Mouse (Mus musculus) adrenal gland, postnatal 10 days (tissue): Measurements from ENCODE around the gene Pmpca. TPM values are rescaled to one million over a fixed set of nuclear protein-coding genes. Genes with fewer than 3 reads are reported as not detected.

Source experiments
- DNase-seq: peaks from one replicate; pipeline ENCODE4 v3.0.0; 2021; ENCODE audit warnings: mixed read lengths
- long read RNA-seq, 2 experiments: library from polyadenylated mRNA; stranded (forward); transcript quantifications; one replicate each; pipeline ENCODE4 v2.0.0; 2021
- total RNA-seq, 2 experiments: library from RNA; stranded (reverse); gene quantifications; 2 replicates each; pipeline ENCODE4 v1.2.3; 2021

Gene Pmpca
- 100 to 1,000 TPM; 125 to 129 TPM for total RNA-seq
- long read RNA-seq, experiment 1, transcript Pmpca-201 (13 exons, 3,135 nt): major isoform, 139 of 192 reads
- long read RNA-seq, experiment 1, partial matches to known transcripts: 38 of 192 reads
- long read RNA-seq, experiment 1, other reads (novel, unspliced or antisense): 13 of 192 reads
- long read RNA-seq, experiment 2, transcript Pmpca-201 (13 exons, 3,135 nt): major isoform, 105 of 156 reads
- long read RNA-seq, experiment 2, partial matches to known transcripts: 26 of 156 reads
- long read RNA-seq, experiment 2, other reads (novel, unspliced or antisense): 22 of 156 reads

DNA sequence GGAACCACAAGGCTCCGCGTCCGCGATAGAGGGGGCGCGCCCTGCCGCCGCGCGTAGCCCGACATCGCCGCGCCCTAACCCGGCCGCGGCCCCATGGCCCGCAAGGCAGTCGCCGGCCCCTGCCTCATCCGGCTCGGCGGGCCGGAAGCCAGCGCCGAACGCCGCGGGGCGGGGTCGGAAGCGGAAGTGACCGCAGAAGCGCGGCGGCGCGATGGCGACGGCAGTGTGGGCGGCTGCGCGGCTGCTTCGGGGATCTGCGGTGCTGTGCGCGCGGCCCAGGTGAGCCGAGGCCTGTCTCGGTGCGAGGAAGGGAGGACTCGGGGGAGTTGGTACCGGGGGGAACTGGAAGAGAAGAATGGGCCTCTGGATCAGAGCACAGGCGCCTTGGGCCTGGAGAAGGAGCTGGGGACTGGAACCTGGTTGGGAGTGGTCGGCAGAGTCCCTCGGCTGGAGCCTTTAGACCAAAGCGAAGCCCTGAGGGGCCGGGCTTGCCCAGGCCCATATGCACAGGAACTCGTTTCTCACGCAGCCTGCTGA lies at the start of gene Pmpca, which contains the start of gene Entr1:
Pmpca (plus strand) TSS at position 186 of the 537 bp plus-strand sequence.
Entr1 (minus strand) TSS at position 163 of the 537 bp plus-strand sequence.
- peak; percentile 94 for DNase-seq

DNA sequence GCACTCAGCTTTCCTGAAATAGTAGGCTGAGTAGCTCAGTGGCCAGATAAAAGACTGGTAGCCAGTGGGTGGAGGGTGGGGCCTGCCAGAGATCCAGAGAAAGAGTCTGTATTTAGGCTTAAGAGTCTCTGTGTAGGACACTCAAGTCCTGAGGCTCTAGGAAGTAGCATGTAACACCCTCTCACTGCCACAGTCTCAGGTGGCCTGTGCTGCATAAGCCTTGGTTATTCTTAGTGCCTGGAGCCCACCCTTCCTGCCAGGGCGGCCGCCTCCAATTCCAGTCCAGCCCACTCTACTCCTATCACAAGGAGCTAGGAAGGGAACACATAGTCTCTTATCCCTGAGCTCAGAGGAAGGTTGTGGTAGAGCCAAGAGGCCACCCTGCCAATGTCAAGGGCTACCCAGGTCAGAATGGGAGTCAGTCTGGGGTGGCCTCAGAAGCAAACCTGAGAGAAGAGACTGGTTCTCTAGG lies 47.6 kb upstream of the Pmpca start:
- no peak for DNase-seq

GRCm38 (mm10) chr2:26342044-26342443 lies 47.1 kb upstream of the Pmpca start:
- DNase-seq: peak; percentile 68

DNA sequence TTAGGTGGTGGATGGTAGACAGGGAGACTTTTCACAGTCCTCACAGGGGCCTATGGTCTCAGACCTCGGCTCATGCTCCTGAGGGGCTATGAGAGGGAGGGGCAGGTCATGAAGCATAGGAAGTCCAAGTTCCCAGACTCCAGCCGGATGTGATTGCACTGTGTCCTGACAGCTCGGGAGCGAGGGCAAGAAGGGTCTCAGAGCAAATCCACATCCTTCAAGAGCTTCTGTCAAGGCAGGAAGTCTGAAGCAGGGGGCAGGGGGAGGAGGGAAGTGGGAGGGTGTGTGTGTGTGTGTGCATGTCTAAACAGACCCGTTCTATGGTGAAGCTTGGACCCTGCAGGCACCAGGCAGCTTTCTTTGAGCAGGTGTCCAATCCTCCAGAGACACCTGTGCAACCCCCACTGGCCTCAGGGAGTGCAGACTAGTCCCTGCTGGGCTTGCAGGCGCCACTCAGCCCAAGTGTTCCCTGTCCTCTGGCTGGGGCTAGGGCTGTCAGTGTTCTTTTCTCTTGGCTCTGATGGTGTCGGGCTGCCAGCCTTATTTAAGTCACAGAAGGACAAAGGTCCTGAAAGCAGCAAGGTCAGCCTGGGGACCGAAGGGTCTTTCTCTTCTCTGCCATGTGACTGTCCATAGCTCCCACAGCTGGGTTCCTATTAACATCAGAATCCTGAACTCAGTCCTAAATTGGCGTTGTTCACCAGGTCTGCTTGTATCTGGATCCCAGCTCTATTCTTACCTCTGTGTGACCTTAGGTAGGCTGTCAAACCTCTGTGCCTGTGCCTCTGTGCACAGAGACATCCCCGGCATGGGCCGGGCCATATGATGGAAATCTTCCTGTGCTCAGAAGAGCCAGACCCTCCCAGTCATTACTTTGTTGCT lies 46.3 kb upstream of the Pmpca start:
- no peak for DNase-seq

GRCm38 (mm10) chr2:26348241-26348640 lies 40.9 kb upstream of the Pmpca start:
- no peak for DNase-seq

GRCm38 (mm10) chr2:26351358-26352290 lies 37.5 kb upstream of the Pmpca start, which contains the start of gene Dnlz:
Dnlz (minus strand) TSS chr2:26352110.
- peak; percentile 96 for DNase-seq

- DNase-seq: peak; percentile 56
These were observed 36.7 kb upstream of the Pmpca start for GRCm38 (mm10) chr2:26352291-26352910.

DNA sequence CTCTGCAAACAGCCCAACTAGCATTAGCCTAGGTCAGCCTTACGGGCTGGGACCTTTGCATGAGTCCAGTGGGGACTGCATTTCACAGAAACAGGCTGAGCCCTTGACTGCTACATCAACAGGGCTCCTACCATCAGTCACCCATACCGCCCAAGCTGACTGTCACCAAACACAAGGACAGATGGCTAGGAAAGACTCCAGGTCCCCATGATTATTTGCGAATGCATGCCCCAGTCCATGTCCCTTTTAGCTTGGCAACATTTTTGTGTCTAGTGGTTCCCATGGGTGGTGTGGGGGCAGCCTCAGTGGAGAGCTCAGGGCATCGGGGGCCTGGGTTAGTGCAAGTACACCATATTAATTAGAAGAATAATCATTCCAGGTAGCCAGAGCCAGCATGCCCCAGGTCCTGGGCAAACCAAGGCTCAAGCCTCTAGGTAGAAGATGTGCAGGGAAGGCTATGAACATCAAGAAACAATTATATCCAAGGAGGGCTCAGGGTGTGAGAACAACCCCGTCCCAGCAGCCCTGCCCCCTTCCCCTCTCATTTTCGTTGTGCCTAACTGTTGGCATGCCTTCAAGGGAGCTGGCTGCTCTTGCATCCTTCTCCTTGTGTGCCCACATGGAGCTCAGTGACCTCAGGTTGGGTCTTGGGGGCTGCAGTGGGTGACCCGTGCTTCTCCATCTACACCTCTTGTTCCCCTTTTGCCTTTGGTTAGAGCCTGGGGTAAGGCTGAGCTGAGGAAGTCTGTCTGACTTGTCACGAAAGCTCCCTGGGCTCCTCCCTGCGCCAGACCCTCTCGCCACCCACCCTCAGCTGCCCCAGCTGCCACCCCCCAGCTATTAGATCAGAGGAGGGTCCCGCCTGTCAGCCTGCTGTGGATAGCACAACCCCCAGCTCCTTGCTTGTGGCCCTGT lies 35.8 kb upstream of the Pmpca start:
- DNase-seq: no peak

DNA sequence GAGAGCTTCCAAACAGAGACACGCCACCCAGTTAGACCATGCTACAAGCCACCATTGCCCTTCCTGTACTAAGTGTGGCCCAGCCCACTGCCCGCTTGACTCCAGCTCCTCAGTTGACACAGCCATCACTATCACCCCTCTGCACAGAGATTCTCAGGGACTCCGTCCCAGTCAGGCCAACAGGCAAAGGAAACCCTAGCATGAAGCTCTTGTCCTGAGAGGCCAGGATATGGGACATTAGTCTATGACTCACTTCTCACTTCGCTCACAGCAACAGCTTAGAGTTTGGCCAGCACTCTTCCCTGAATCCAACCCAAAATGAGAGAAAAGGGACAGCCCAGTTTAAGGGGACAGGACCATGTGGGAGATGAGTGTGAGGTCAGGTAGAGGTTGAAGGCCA lies 34.7 kb upstream of the Pmpca start:
- no peak for DNase-seq

- DNase-seq: no peak
These were observed 32.9 kb upstream of the Pmpca start for GRCm38 (mm10) chr2:26356231-26356630.

DNA sequence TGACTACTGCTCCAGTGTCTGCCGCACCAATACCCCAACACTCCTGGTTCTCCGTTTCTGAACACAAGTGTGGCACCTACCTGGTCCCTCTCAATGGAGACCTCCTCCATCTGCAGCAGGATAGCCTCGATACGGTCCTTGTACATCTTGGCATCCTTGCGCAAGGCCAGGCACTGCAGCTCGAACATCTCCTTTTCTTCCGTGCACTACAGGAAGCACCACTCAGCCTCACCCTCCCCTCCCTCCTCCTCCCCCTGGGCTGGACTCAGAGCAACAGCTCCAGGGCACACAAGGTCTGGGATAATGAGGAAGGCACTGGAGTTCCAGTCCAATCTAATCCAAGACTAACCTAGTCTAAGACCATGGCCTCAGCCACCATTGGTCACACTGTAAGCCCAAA lies 32.5 kb upstream of the Pmpca start:
- no peak for DNase-seq

DNA sequence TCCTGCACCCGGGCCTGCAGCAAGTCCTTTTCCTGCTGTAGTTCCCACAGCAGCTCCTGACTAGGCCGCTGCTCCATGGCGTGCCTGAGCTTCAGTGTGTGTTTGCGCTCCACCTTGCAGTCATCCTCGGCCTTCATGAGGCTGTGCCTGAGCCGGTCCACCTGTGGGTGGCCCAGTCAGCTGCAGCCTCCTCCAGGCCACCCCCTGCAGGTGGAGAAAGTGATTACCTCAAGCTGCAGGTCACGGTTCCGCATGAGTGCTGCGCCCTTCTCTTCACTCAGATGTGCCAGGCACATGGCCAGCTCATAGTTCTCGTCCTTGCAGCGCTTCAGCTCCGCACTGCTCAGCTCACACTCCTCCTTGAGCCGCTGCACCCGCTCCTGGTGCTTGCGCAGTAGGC lies 31.7 kb upstream of the Pmpca start:
- DNase-seq: no peak

GRCm38 (mm10) chr2:26358667-26359320 lies 30.3 kb upstream of the Pmpca start:
- no peak for DNase-seq

DNA sequence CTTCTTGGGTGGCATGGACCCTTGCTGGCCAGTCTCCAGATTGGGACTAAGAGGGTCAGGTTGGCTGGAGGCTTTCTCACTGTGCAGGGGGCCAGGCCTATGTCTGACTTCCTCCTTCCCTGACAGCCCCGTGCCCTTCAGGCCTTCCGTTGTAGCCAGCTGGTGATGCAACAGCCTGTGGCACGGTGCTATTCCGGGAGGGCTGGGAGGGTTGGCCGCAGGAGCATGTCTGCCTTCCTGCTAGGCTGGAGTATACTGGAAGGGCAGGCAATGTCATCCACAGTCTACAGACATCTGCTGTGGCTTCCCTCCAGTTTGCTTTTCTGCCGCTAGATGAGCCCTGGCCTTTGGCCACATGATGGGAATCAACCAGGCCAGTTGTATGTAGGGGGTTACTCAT lies 29.2 kb upstream of the Pmpca start:
- DNase-seq: no peak

DNA sequence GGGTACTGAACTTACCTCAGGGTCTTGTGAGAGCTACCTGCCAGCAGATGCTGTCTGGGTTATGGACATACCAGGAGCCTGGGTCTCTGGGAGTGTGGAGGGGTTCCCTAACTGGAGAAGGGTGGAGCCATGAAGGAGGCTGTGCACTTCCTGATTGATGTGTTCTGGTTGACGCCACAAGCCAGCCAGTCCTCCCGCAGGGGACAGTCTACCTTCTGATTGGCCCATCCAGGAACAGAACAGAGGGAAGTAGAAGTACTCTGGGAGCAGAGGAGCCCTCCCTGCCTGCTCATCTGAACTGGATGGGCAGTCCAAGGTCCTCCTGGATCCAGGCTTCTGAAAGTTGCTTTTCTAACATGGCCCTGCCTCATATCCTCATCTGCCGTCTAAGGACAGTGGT lies 28.4 kb upstream of the Pmpca start, which contains the start of gene Card9:
Card9 (minus strand) TSS at position 147 of the 400 bp plus-strand sequence.
- no peak for DNase-seq

GRCm38 (mm10) chr2:26362991-26363390 lies 26.1 kb upstream of the Pmpca start:
- no peak for DNase-seq

GRCm38 (mm10) chr2:26363481-26363880 lies 25.7 kb upstream of the Pmpca start:
- DNase-seq: no peak

GRCm38 (mm10) chr2:26364738-26365465 lies 24.2 kb upstream of the Pmpca start:
- peak; percentile 90 for DNase-seq

GRCm38 (mm10) chr2:26367911-26368310 lies 21.2 kb upstream of the Pmpca start:
- no peak for DNase-seq
